Mouse (Mus musculus) cerebellum, adult 11 months (tissue): ENCODE results near the gene Col6a6.
"Not testable (repeated sequence)": the region's sequence is repeated elsewhere in the genome, so short reads cannot be mapped to it uniquely, and the experiment has no call there.

Experiments used
- DNase-seq: peaks from one replicate; pipeline ENCODE4 v3.0.0; 2022

The Col6a6 gene

GRCm38 (mm10) chr9:105659877-105660276, 168.1 kb downstream of the Col6a6 start:
- DNase-seq = no peak

- no peak for DNase-seq
These were observed 169.7 kb downstream of the Col6a6 start for GRCm38 (mm10) chr9:105658216-105658615.

- DNase-seq = no peak
These were observed 171.8 kb downstream of the Col6a6 start for GRCm38 (mm10) chr9:105656189-105656588.

- DNase-seq = peak; percentile 76
These were observed 185.2 kb downstream of the Col6a6 start, which contains the start of gene Pik3r4 for GRCm38 (mm10) chr9:105642460-105643371. Pik3r4 (plus strand) TSS chr9:105642978.

GRCm38 (mm10) chr9:105641377-105641776, 186.6 kb downstream of the Col6a6 start:
- DNase-seq = not testable (repeated sequence)
